In the genomic region with DNA sequence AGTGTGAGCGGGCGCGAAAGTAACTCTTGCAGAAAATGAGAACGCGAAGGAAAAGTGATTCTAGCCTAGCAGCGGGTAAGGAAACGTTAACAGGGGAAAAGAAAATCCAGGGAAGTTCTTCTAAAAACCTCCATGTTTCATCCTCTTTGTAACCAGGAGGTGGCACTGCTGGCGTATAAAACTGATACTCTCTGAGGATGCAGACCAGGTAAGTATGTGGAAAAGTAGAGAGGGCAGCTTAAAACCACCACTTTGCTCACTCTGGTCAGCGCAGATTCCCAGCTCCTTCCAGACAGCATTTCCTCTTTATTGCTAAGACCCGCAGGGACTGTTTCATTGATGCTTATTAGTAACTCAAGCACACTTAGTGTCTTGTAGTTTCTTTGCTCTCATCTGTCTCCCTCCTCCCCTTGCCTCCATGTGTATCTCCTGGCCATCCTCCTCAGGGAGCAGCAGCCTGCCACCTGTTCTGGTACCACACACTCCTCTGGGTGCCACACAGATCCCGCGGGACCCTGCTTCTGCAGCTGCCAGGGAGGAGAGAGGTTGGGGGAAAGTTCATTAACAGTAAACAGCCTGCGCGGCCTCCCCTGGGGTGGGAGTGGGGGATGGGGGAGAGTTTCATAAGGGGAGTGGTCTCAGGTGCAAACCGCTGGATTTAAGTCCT, we compare ENCODE assay signal across 8 mouse cellular contexts. TPM values are rescaled to one million over a fixed set of nuclear protein-coding genes. Genes with fewer than 3 reads are reported as not detected.
A peak's percentile ranks its signal among the peaks of the same experiment; 100 is the strongest.
DNase-seq lines count a peak whose midpoint lies in the region; ATAC-seq and TF ChIP-seq lines count a peak whose summit lies in the region.

No protein-coding gene starts in this region.

- H3K27me3 ChIP-seq in embryonic facial prominence, embryonic 14.5 days (replicated peaks; ENCODE audit: control insufficient read depth, insufficient read depth, low read length) = no peaks in the 10 kb centered on the region
- no peaks in the 10 kb centered on the region for H3K27me3 ChIP-seq in intestine, embryonic 16.5 days (replicated peaks; ENCODE audit: control insufficient read depth, insufficient read depth, low read length)
- H3K27me3 ChIP-seq in limb, embryonic 12.5 days = no peaks in the 10 kb centered on the region
- no peaks in the 10 kb centered on the region for H3K27me3 ChIP-seq in midbrain, embryonic 16.5 days (ENCODE audit: control insufficient read depth, insufficient read depth, low read depth, low read length)

- H3K4me1 ChIP-seq in ES-E14 (ENCODE audit: control insufficient read depth in 2 of 2, insufficient read depth in 2 of 2, low read length in 2 of 2, poor library complexity in 1 of 2) = no peaks in the 10 kb centered on the region
- no peaks in the 10 kb centered on the region for H3K4me1 ChIP-seq in embryonic facial prominence, embryonic 14.5 days (ENCODE audit: control insufficient read depth, insufficient read depth, low read length)
- no peaks in the 10 kb centered on the region for H3K4me1 ChIP-seq in intestine, embryonic 16.5 days (ENCODE audit: control insufficient read depth, insufficient read depth, low read length)
- peaks cover 6% of the 10 kb centered on the region for H3K4me1 ChIP-seq in limb, embryonic 12.5 days (replicated peaks)
- H3K4me1 ChIP-seq in midbrain, embryonic 16.5 days (ENCODE audit: control insufficient read depth, insufficient read depth, low read length) = no peaks in the 10 kb centered on the region

- DNase-seq in A20 (ENCODE audit: low read depth, low spot score) = peak; percentile 48
- peak; percentile 39 for DNase-seq in ES-E14 (ENCODE audit: low read depth, low spot score)
- DNase-seq in embryonic facial prominence, embryonic 14.5 days (ENCODE audit: low spot score) = peak; percentile 56
- DNase-seq in spleen, postnatal 14 days (ENCODE audit: low spot score in 2 of 2) = no peak
- DNase-seq in gastrocnemius, postnatal 4 days (ENCODE audit: low spot score in 2 of 2) = no peak

- H3K9ac ChIP-seq in ES-E14 (ENCODE audit: insufficient read depth, low read depth, low read length, poor library complexity, severe bottlenecking) = no peak overlapping the region
- 0 out of 2 replicates have a peak overlapping the region, but pooled peaks have one; percentile 15 for H3K9ac ChIP-seq in embryonic facial prominence, embryonic 14.5 days (ENCODE audit: low read depth, low read length)
- H3K9ac ChIP-seq in intestine, embryonic 16.5 days (ENCODE audit: low read depth, low read length) = no peak overlapping the region
- no peak overlapping the region for H3K9ac ChIP-seq in limb, embryonic 12.5 days (replicated peaks)
- H3K9ac ChIP-seq in midbrain, embryonic 16.5 days (ENCODE audit: low read depth, low read length) = no peak overlapping the region

- no peak overlapping the region for H3K4me3 ChIP-seq in ES-E14 (ENCODE audit: insufficient read depth in 1 of 2, low read depth in 1 of 2, low read length in 2 of 2, poor library complexity in 1 of 2, severe bottlenecking in 1 of 2)
- H3K4me3 ChIP-seq in embryonic facial prominence, embryonic 14.5 days (ENCODE audit: low read depth, low read length) = no peak overlapping the region
- H3K4me3 ChIP-seq in intestine, embryonic 16.5 days (ENCODE audit: low read length) = no peak overlapping the region
- H3K4me3 ChIP-seq in limb, embryonic 12.5 days (replicated peaks) = no peak overlapping the region
- no peak overlapping the region for H3K4me3 ChIP-seq in midbrain, embryonic 16.5 days (ENCODE audit: low read depth, low read length)

- ATAC-seq in embryonic facial prominence, embryonic 14.5 days (ENCODE audit: low read depth) = peak; percentile 93
- ATAC-seq in intestine, embryonic 16.5 days = peak; percentile 76
- peak; percentile 74 for ATAC-seq in limb, embryonic 12.5 days (ENCODE audit: insufficient number of reproducible peaks, insufficient read depth, low FRiP score, low TSS enrichment, low read depth)
- peak; percentile 92 for ATAC-seq in midbrain, embryonic 16.5 days

- H3K4me2 ChIP-seq in embryonic facial prominence, embryonic 14.5 days (ENCODE audit: low read depth, low read length) = peak overlapping the region; percentile 32
- H3K4me2 ChIP-seq in intestine, embryonic 16.5 days (ENCODE audit: low read depth, low read length) = peak overlapping the region; percentile 21; the same call in 1 of the 2 replicates
- H3K4me2 ChIP-seq in limb, embryonic 12.5 days = peak overlapping the region; percentile 35
- peak overlapping the region; percentile 28; the same call in 1 of the 2 replicates for H3K4me2 ChIP-seq in midbrain, embryonic 16.5 days (ENCODE audit: low read length)

- in situ Hi-C loops in ES-E14 (cut with MboI; ENCODE audit: low sequenced_read_pairs in 2 of 2, unreplicated experiment in 2 of 2) = loop anchor here (25.0 kb wide), 2 partner anchors 533 to 558 kb away; no protein-coding TSS in a partner anchor

- 11% methylated on average over 13 of the region's 15 CpGs for WGBS in embryonic facial prominence, embryonic 14.5 days
- 12% methylated on average over 15 of the region's 15 CpGs for WGBS in intestine, embryonic 16.5 days
- 9% methylated on average over 15 of the region's 15 CpGs for WGBS in limb, embryonic 12.5 days
- 18% methylated on average over 15 of the region's 15 CpGs for WGBS in midbrain, embryonic 16.5 days

- H3K9me3 ChIP-seq in ES-E14 (ENCODE audit: control insufficient read depth, insufficient read depth, low read depth, low read length) = no peaks in the 10 kb centered on the region
- no peaks in the 10 kb centered on the region for H3K9me3 ChIP-seq in embryonic facial prominence, embryonic 14.5 days (ENCODE audit: control insufficient read depth, low read length)
- no peaks in the 10 kb centered on the region for H3K9me3 ChIP-seq in intestine, embryonic 16.5 days (ENCODE audit: control insufficient read depth, low read length)
- H3K9me3 ChIP-seq in limb, embryonic 12.5 days = no peaks in the 10 kb centered on the region
- no peaks in the 10 kb centered on the region for H3K9me3 ChIP-seq in midbrain, embryonic 16.5 days (replicated peaks; ENCODE audit: control insufficient read depth, low read length, poor library complexity, severe bottlenecking)

- H3K27ac ChIP-seq in ES-E14 (ENCODE audit: insufficient read depth, low read depth, low read length, poor library complexity, severe bottlenecking) = no peak overlapping the region
- H3K27ac ChIP-seq in embryonic facial prominence, embryonic 14.5 days (replicated peaks; ENCODE audit: low read depth, low read length) = no peak overlapping the region
- no peak overlapping the region for H3K27ac ChIP-seq in intestine, embryonic 16.5 days (ENCODE audit: low read length)
- H3K27ac ChIP-seq in limb, embryonic 12.5 days = no peak overlapping the region
- H3K27ac ChIP-seq in midbrain, embryonic 16.5 days (ENCODE audit: low read length) = no peak overlapping the region

- H3K36me3 ChIP-seq in ES-E14 (ENCODE audit: control insufficient read depth, insufficient read depth, low read length, poor library complexity, severe bottlenecking) = no peaks in the 10 kb centered on the region
- H3K36me3 ChIP-seq in embryonic facial prominence, embryonic 14.5 days (ENCODE audit: control insufficient read depth, insufficient read depth, low read length) = no peaks in the 10 kb centered on the region
- H3K36me3 ChIP-seq in intestine, embryonic 16.5 days (ENCODE audit: control insufficient read depth, insufficient read depth, low read length) = no peaks in the 10 kb centered on the region
- no peaks in the 10 kb centered on the region for H3K36me3 ChIP-seq in limb, embryonic 12.5 days
- H3K36me3 ChIP-seq in midbrain, embryonic 16.5 days (ENCODE audit: control insufficient read depth, insufficient read depth, low read length) = no peaks in the 10 kb centered on the region

TF ChIP-seq in ES-E14, 5 proteins besides CTCF, POLR2A, EP300 and RAD21:
- peak; percentile 94 for TF ChIP-seq ZC3H11A (IDR thresholded peaks at IDR 0.05; ENCODE audit: borderline replicate concordance, low read depth, low read length)
- no peak for TF ChIP-seq CHD2 (IDR thresholded peaks at IDR 0.05; ENCODE audit: low read depth, low read length)

RNA-seq across cellular contexts. Expression of a gene that starts 37.8 kb away (rescaled TPM):
- total RNA-seq in ES-E14 (2012; rRNA removed) = 4.1 and 4.5 TPM in 2 replicates
- polyA plus RNA-seq in embryonic facial prominence, embryonic 14.5 days (2014; fragmentation: Nextera tagmentation; extraction: Ambion mirVana) = 9.6 and 13.2 TPM in 2 replicates
- polyA plus RNA-seq in intestine, embryonic 16.5 days (2015; fragmentation: Nextera tagmentation; extraction: Ambion mirVana) = 21.9 and 23.8 TPM in 2 replicates
- 3.3 and 4.1 TPM in 2 replicates for polyA plus RNA-seq in limb, embryonic 12.5 days (2016; fragmentation: Nextera tagmentation; extraction: Ambion mirVana)
- polyA plus RNA-seq in midbrain, embryonic 16.5 days (2015; fragmentation: Nextera tagmentation; extraction: Ambion mirVana) = 0.70 and 1.2 TPM in 2 replicates
- total RNA-seq in gastrocnemius, postnatal 4 days (2021) = 1 to 10 TPM in 1 of 2 experiments, under 1 TPM in 1; 0.91 to 1.5 TPM

Comparison
In these comparisons a context has a peak if more than half of its experiments do, and no peak if none do; other contexts are left out.
1. DNase-seq: peak in A20 (single experiment), ES-E14 (single experiment) and embryonic facial prominence, embryonic 14.5 days (single experiment); none in spleen, postnatal 14 days (0 of 2) and gastrocnemius, postnatal 4 days (0 of 2).
2. Peak in every context shown above with its lines, with median percentiles within 50 percentile points of each other: ATAC-seq and H3K4me2 ChIP-seq.